Mouse (Mus musculus): ENCODE measurements around the gene Doc2b. TPM values are rescaled to one million over a fixed set of nuclear protein-coding genes. Genes with fewer than 3 reads are reported as not detected.
A peak's percentile ranks its signal among the peaks of the same experiment; 100 is the strongest.

Doc2b gene
- polyA plus RNA-seq (2012; rRNA removed): 32.1 and 36.7 TPM in 2 replicates

- H3K27ac ChIP-seq (ENCODE audit: insufficient read depth, low read length): 0 out of 2 replicates have a peak within 1 kb of the TSS, but pooled peaks have one; percentile 66
- 0 out of 2 replicates have a peak, but pooled peaks have one; percentile 29 for TF ChIP-seq POLR2A (IDR thresholded peaks at IDR 0.05; ENCODE audit: borderline replicate concordance, insufficient read depth, low read length)
- TF ChIP-seq CTCF (IDR thresholded peaks at IDR 0.05; ENCODE audit: borderline replicate concordance, insufficient read depth, low read depth, low read length): no peak
- 2% methylated on average over 37 of the region's 37 CpGs for WGBS
These were observed at the start of gene Doc2b for GRCm38 (mm10) chr11:75796029-75796445. Gene Doc2b (minus strand): TSS chr11:75796049.

GRCm38 (mm10) chr11:75842904-75843619, 47.2 kb upstream of the Doc2b start:
- no peak for TF ChIP-seq POLR2A (IDR thresholded peaks at IDR 0.05; ENCODE audit: borderline replicate concordance, insufficient read depth, low read length)
- TF ChIP-seq CTCF (IDR thresholded peaks at IDR 0.05; ENCODE audit: borderline replicate concordance, insufficient read depth, low read depth, low read length): no peak
- peak; percentile 68 to 81 for DNase-seq
- H3K4me3 ChIP-seq (replicated peaks; ENCODE audit: insufficient read depth, low read depth, low read length): no peak overlapping the region
- WGBS: 25% methylated on average over 4 of the region's 4 CpGs
- peaks cover 44% of the 10 kb centered on the region for H3K4me1 ChIP-seq (ENCODE audit: control insufficient read depth, insufficient read depth, low read length)
- no peak overlapping the region for H3K27ac ChIP-seq (ENCODE audit: insufficient read depth, low read length)
- H3K27me3 ChIP-seq (ENCODE audit: control insufficient read depth, insufficient read depth, low read length): no peaks in the 10 kb centered on the region

More at GRCm38 (mm10) chr11:75796029-75796445, at the start of gene Doc2b:
- H3K4me1 ChIP-seq (ENCODE audit: control insufficient read depth, insufficient read depth, low read length): peaks cover 14% of the 10 kb centered on the region
- 0 out of 2 replicates have a peak, but pooled peaks cover 4% of the 10 kb centered on the region for H3K27me3 ChIP-seq (ENCODE audit: control insufficient read depth, insufficient read depth, low read length)
- DNase-seq: peak; percentile 63 to 71
- H3K4me3 ChIP-seq (replicated peaks; ENCODE audit: insufficient read depth, low read depth, low read length): peak within 1 kb of the TSS; percentile 73

DNA sequence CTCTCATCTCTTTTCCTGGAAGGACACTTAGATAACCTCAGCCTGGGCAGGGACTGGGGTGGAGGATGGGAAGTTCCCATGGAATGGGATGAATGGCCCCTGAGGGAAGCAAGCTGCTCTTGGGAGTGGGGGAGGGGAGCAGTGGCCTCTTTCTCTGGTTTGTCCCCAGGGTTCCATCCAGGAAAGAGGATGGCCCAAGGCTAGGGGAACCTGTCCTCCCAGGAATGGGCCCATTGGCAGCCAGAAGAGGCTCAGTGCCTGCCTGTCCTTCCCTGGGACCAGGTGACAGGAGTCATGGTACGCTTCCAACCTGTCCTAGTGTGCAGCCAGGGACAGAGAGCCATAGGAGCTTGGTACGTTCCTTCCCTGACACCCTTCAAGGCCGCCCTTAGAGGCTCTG, 45.7 kb upstream of the Doc2b start:
- no peaks in the 10 kb centered on the region for H3K27me3 ChIP-seq (ENCODE audit: control insufficient read depth, insufficient read depth, low read length)
- peaks cover 44% of the 10 kb centered on the region for H3K4me1 ChIP-seq (ENCODE audit: control insufficient read depth, insufficient read depth, low read length)
- H3K4me3 ChIP-seq (replicated peaks; ENCODE audit: insufficient read depth, low read depth, low read length): no peak overlapping the region
- no peak for DNase-seq
- 76% methylated on average over 3 of the region's 3 CpGs for WGBS
- no peak for TF ChIP-seq CTCF (IDR thresholded peaks at IDR 0.05; ENCODE audit: borderline replicate concordance, insufficient read depth, low read depth, low read length)
- no peak overlapping the region for H3K27ac ChIP-seq (ENCODE audit: insufficient read depth, low read length)

DNA sequence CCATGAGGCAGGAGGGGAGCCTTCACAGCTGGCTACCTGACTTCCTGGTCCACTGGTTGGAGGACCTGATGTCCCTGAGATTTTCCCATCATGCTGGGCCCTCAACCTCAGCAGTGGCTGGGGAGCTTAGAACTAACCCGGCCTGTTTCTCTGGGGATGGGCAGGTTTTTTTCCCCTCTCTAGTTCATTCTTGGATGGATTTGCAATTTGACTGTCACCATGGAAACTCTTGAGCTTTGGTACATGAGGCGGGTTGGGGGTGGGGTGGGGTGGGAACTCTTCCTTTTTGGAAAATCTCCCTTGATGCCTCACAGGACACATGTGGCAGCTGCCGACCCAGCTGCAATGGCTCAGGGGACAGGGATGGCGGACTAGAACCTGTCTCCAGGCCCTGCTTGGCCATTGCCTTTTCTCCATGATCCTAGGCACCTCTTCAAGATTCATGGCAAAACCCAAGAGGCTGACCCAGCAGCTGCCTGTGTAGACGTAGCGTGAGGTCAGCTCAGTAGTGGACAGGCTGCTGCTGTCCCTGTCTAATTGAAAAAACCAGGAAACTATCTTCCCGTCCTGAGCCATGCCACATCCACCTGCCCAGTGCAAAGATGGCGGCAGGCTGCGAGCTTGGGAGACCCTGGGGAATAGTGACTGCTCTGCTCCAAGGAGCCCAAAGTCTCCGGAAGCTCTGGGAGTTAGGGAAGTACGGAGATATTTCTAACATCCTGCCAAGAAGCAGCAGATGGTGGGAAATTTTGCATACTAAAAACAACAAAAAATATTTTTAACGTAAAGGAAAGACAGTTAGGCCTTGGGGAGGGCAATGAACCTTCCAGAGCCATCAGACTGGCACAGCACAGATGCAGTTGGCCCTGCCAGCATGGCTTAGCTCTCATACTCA, 43.9 kb upstream of the Doc2b start:
- no peak for DNase-seq
- Histone ChIP-seq H3K4me1 (ENCODE audit: control insufficient read depth, insufficient read depth, low read length) (peaks cover 44% of the 10 kb centered on the region), H3K27ac (ENCODE audit: insufficient read depth, low read length) (no peak overlapping the region), H3K4me3 (replicated peaks; ENCODE audit: insufficient read depth, low read depth, low read length) (no peak overlapping the region), H3K27me3 (ENCODE audit: control insufficient read depth, insufficient read depth, low read length) (no peaks in the 10 kb centered on the region)
- WGBS: 74% methylated on average over 12 of the region's 12 CpGs
- no peak for TF ChIP-seq POLR2A (IDR thresholded peaks at IDR 0.05; ENCODE audit: borderline replicate concordance, insufficient read depth, low read length)
- TF ChIP-seq CTCF (IDR thresholded peaks at IDR 0.05; ENCODE audit: borderline replicate concordance, insufficient read depth, low read depth, low read length): no peak

DNA sequence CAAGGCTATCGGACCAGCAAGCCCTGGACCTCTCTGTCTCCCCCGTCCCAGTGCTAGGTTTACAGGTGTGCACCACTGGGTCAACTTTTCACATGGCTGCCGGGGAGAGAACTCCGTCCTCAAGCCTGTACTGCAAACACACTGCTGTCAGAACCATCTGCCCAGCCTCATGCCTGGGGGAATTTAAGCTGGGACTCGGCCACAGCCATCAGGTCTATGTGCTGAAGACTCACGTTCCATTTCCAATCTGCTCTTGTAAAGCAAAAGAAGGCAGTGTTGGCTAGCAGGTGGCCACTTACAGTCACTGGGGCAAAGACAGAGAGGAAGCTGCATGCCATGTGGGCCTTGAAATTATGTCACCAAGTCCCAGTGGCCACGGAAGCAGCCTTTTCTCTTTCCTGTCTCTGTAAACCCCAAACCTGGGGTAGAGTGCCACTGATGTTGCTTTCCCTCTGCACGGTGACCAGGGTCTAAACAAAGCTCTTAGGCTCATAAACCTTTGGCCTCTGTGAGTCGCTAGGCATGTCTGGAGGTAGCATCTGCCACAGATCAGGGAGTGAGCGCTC, 43.1 kb upstream of the Doc2b start:
- DNase-seq: no peak
- 73% methylated on average over 10 of the region's 10 CpGs for WGBS
- H3K27ac ChIP-seq (ENCODE audit: insufficient read depth, low read length): no peak overlapping the region
- TF ChIP-seq CTCF (IDR thresholded peaks at IDR 0.05; ENCODE audit: borderline replicate concordance, insufficient read depth, low read depth, low read length) (no peak), POLR2A (IDR thresholded peaks at IDR 0.05; ENCODE audit: borderline replicate concordance, insufficient read depth, low read length) (no peak)
- H3K4me3 ChIP-seq (replicated peaks; ENCODE audit: insufficient read depth, low read depth, low read length): no peak overlapping the region
- no peaks in the 10 kb centered on the region for H3K27me3 ChIP-seq (ENCODE audit: control insufficient read depth, insufficient read depth, low read length)
- peaks cover 44% of the 10 kb centered on the region for H3K4me1 ChIP-seq (ENCODE audit: control insufficient read depth, insufficient read depth, low read length)

- H3K27me3 ChIP-seq (ENCODE audit: control insufficient read depth, insufficient read depth, low read length): no peaks in the 10 kb centered on the region
- WGBS: 92% methylated on average over 11 of the region's 11 CpGs
- DNase-seq: no peak
These were observed 40.4 kb upstream of the Doc2b start for GRCm38 (mm10) chr11:75836240-75836610.

GRCm38 (mm10) chr11:75835587-75836239, 39.9 kb upstream of the Doc2b start:
- DNase-seq: no peak
- no peak for TF ChIP-seq CTCF (IDR thresholded peaks at IDR 0.05; ENCODE audit: borderline replicate concordance, insufficient read depth, low read depth, low read length)
- no peak for TF ChIP-seq POLR2A (IDR thresholded peaks at IDR 0.05; ENCODE audit: borderline replicate concordance, insufficient read depth, low read length)
- Histone ChIP-seq H3K4me3 (replicated peaks; ENCODE audit: insufficient read depth, low read depth, low read length) (no peak overlapping the region), H3K27ac (ENCODE audit: insufficient read depth, low read length) (no peak overlapping the region), H3K27me3 (ENCODE audit: control insufficient read depth, insufficient read depth, low read length) (no peaks in the 10 kb centered on the region), H3K4me1 (ENCODE audit: control insufficient read depth, insufficient read depth, low read length) (peaks cover 25% of the 10 kb centered on the region)
- 69% methylated on average over 11 of the region's 11 CpGs for WGBS

More at GRCm38 (mm10) chr11:75836240-75836610, 40.4 kb upstream of the Doc2b start:
- no peak for TF ChIP-seq CTCF (IDR thresholded peaks at IDR 0.05; ENCODE audit: borderline replicate concordance, insufficient read depth, low read depth, low read length)
- no peak for TF ChIP-seq POLR2A (IDR thresholded peaks at IDR 0.05; ENCODE audit: borderline replicate concordance, insufficient read depth, low read length)
- no peak overlapping the region for H3K4me3 ChIP-seq (replicated peaks; ENCODE audit: insufficient read depth, low read depth, low read length)
- no peak overlapping the region for H3K27ac ChIP-seq (ENCODE audit: insufficient read depth, low read length)
- H3K4me1 ChIP-seq (ENCODE audit: control insufficient read depth, insufficient read depth, low read length): peaks cover 28% of the 10 kb centered on the region

Data from cerebellum, adult 2 months (tissue).